Mouse (Mus musculus) spleen, adult 2 months (tissue): ENCODE results near the gene Rhbdf2. TPM values are rescaled to one million over a fixed set of nuclear protein-coding genes. Genes with fewer than 3 reads are reported as not detected.
"Not testable (repeated sequence)": the region's sequence is repeated elsewhere in the genome, so short reads cannot be mapped to it uniquely, and the experiment has no call there.

ENCODE experiments used
- DNase-seq, 2 experiments: peaks; one replicate each; pipeline versions ENCODE4 v3.0.0 to v3.0.0-alpha.2; 2012 to 2021; ENCODE audit warnings: low spot score in 2 of 2, low read depth in 1 of 2
- H3K27ac ChIP-seq: fragments of 200-500 bp; 2 replicates; pipeline ENCODE4 v1.5.1; 2012; ENCODE audit warnings: low read length, inconsistent platforms; ENCODE audit not compliant: insufficient read depth
- H3K27me3 ChIP-seq: fragments of 200-500 bp; 2 replicates; pipeline ENCODE4 v1.6.1; 2012; ENCODE audit warnings: mild to moderate bottlenecking, moderate library complexity, low read length, inconsistent platforms; ENCODE audit not compliant: control insufficient read depth, insufficient read depth
- H3K36me3 ChIP-seq: fragments of 200-500 bp; 2 replicates; pipeline ENCODE4 v1.6.1; 2012; ENCODE audit warnings: mild to moderate bottlenecking, low read length, inconsistent platforms; ENCODE audit not compliant: control insufficient read depth, insufficient read depth
- H3K4me1 ChIP-seq: fragments of 200-500 bp; 2 replicates; pipeline ENCODE4 v1.6.1; 2011; ENCODE audit warnings: inconsistent platforms; ENCODE audit not compliant: control insufficient read depth, insufficient read depth, insufficient read length
- H3K4me3 ChIP-seq: fragments of 200-500 bp; 2 replicates; pipeline ENCODE4 v1.5.1; 2011; ENCODE audit warnings: mild to moderate bottlenecking, inconsistent platforms; ENCODE audit not compliant: insufficient read depth, insufficient read length; ENCODE audit errors: extremely low read depth
- CTCF ChIP-seq: fragments of 200-500 bp; IDR thresholded peaks from 2 replicates; pipeline ENCODE4 v1.5.1; 2011; ENCODE audit warnings: mild to moderate bottlenecking, inconsistent platforms; ENCODE audit not compliant: insufficient read depth, insufficient read length, insufficient replicate concordance; ENCODE audit errors: extremely low read depth
- POLR2A ChIP-seq: fragments of 200-500 bp; IDR thresholded peaks from 2 replicates; pipeline ENCODE4 v1.6.1; 2011; ENCODE audit warnings: low read depth, low read length, inconsistent platforms
- WGBS: fragments of 180-500 bp; shearing (Covaris S2); methylation state at CpG from one replicate; pipeline ENCODE4 v1.1.7; 2018; 5-methylcytosine and 5-hydroxymethylcytosine counted together
- polyA plus RNA-seq: library from polyadenylated mRNA; depleted of rRNA; stranded (reverse); fragments of >200 nt; gene quantifications from 2 replicates; pipeline ENCODE4 v1.2.3, GENCODE M21; 2012; rRNA removed

The Rhbdf2 gene
- 84.5 and 91.2 TPM in 2 replicates for polyA plus RNA-seq

GRCm38 (mm10) chr11:116626299-116627071 lies at the start of gene Rhbdf2:
Gene Rhbdf2, minus strand, starts transcription at chr11:116627019.
- Histone ChIP-seq H3K27ac (peak within 1 kb of the TSS; percentile 16; the same call in 1 of the 2 replicates), H3K4me1 (peaks cover 14% of the 10 kb centered on the region; the same call in 1 of the 2 replicates), H3K36me3 (no peaks in the 10 kb centered on the region), H3K27me3 (no peaks in the 10 kb centered on the region), H3K4me3 (no peak within 1 kb of the TSS)
- TF ChIP-seq POLR2A (no peak), CTCF (no peak)
- WGBS = 87% methylated on average over 10 of the region's 10 CpGs
- no peak for DNase-seq

GRCm38 (mm10) chr11:116676175-116676976 lies 49.6 kb upstream of the Rhbdf2 start:
- Histone ChIP-seq H3K36me3 (peaks cover 35% of the 10 kb centered on the region), H3K27ac (no peak overlapping the region), H3K4me1 (no peaks in the 10 kb centered on the region), H3K4me3 (no peak overlapping the region), H3K27me3 (no peaks in the 10 kb centered on the region)
- DNase-seq = no peak
- 92% methylated on average over 14 of the region's 14 CpGs for WGBS
- TF ChIP-seq CTCF (no peak), POLR2A (no peak)

GRCm38 (mm10) chr11:116675429-116675828 lies 48.6 kb upstream of the Rhbdf2 start:
- not testable (repeated sequence) for H3K4me1 ChIP-seq, DNase-seq, H3K27ac ChIP-seq, H3K27me3 ChIP-seq, H3K4me3 ChIP-seq
- 76% methylated on average over 6 of the region's 6 CpGs for WGBS
- H3K36me3 ChIP-seq = peaks cover 35% of the 10 kb centered on the region

- 80% methylated on average over 7 of the region's 7 CpGs for WGBS
Observed at GRCm38 (mm10) chr11:116674616-116675379, 48.0 kb upstream of the Rhbdf2 start.

GRCm38 (mm10) chr11:116673410-116673809 lies 46.6 kb upstream of the Rhbdf2 start:
- 78% methylated on average over 2 of the region's 2 CpGs for WGBS
- TF ChIP-seq POLR2A = no peak
- no peak for TF ChIP-seq CTCF
- no peak overlapping the region for H3K4me3 ChIP-seq
- H3K4me1 ChIP-seq = no peaks in the 10 kb centered on the region
- H3K36me3 ChIP-seq = peaks cover 35% of the 10 kb centered on the region
- H3K27ac ChIP-seq = no peak overlapping the region
- H3K27me3 ChIP-seq = no peaks in the 10 kb centered on the region
- DNase-seq = no peak

More at GRCm38 (mm10) chr11:116674616-116675379, 48.0 kb upstream of the Rhbdf2 start:
- H3K36me3 ChIP-seq = peaks cover 35% of the 10 kb centered on the region
- no peak for DNase-seq
- no peak overlapping the region for H3K27ac ChIP-seq
- H3K27me3 ChIP-seq = no peaks in the 10 kb centered on the region
- TF ChIP-seq POLR2A (no peak), CTCF (no peak)
- no peak overlapping the region for H3K4me3 ChIP-seq
- no peaks in the 10 kb centered on the region for H3K4me1 ChIP-seq

GRCm38 (mm10) chr11:116672595-116672994 lies 45.8 kb upstream of the Rhbdf2 start:
- H3K4me1 ChIP-seq = no peaks in the 10 kb centered on the region
- 20% methylated on average over 7 of the region's 7 CpGs for WGBS
- peak overlapping the region; percentile 6; the same call in 1 of the 2 replicates for H3K4me3 ChIP-seq
- H3K27ac ChIP-seq = no peak overlapping the region
- no peaks in the 10 kb centered on the region for H3K27me3 ChIP-seq
- TF ChIP-seq POLR2A = no peak
- TF ChIP-seq CTCF = no peak
- H3K36me3 ChIP-seq = peaks cover 33% of the 10 kb centered on the region
- DNase-seq = no peak
